Mouse (Mus musculus): ENCODE results near the gene Arpc1a. TPM values are rescaled to one million over a fixed set of nuclear protein-coding genes. Genes with fewer than 3 reads are reported as not detected.
"Not testable (repeated sequence)": the region's sequence is repeated elsewhere in the genome, so short reads cannot be mapped to it uniquely, and the experiment has no call there.

Arpc1a gene
- total RNA-seq, 1 experiment: 65.4 TPM

GRCm38 (mm10) chr5:145126580-145126979 is 43.0 kb downstream of the Arpc1a start:
- TF ChIP-seq MAFK (IDR thresholded peaks at IDR 0.05; ENCODE audit: insufficient read depth, low read depth, low read length): no peak
- TF ChIP-seq ZNF384 (IDR thresholded peaks at IDR 0.05; ENCODE audit: low read depth, low read length): no peak
- no peak for TF ChIP-seq CHD2 (IDR thresholded peaks at IDR 0.05; ENCODE audit: low read depth, low read length)
- no peak for TF ChIP-seq HCFC1 (IDR thresholded peaks at IDR 0.05; ENCODE audit: borderline replicate concordance, insufficient read depth, low read length)
- TF ChIP-seq ZC3H11A (IDR thresholded peaks at IDR 0.05; ENCODE audit: borderline replicate concordance, low read depth, low read length): no peak
- no peaks in the 10 kb centered on the region; a peak in 1 of 4 replicates for H3K4me1 ChIP-seq (ENCODE audit: control insufficient read depth in 2 of 2, insufficient read depth in 2 of 2, low read length in 2 of 2, poor library complexity in 1 of 2)
- in situ Hi-C loops (cut with MboI; ENCODE audit: low sequenced_read_pairs in 2 of 2, unreplicated experiment in 2 of 2): no loop called here
- H3K4me3 ChIP-seq (ENCODE audit: insufficient read depth in 1 of 2, low read depth in 1 of 2, low read length in 2 of 2, poor library complexity in 1 of 2, severe bottlenecking in 1 of 2): no peak overlapping the region
- no peaks in the 10 kb centered on the region for H3K9me3 ChIP-seq (ENCODE audit: control insufficient read depth, insufficient read depth, low read depth, low read length)
- no peak overlapping the region for H3K27ac ChIP-seq (ENCODE audit: insufficient read depth, low read depth, low read length, poor library complexity, severe bottlenecking)
- no peak for DNase-seq (ENCODE audit: low read depth, low spot score)
- no peak overlapping the region for H3K9ac ChIP-seq (ENCODE audit: insufficient read depth, low read depth, low read length, poor library complexity, severe bottlenecking)
- peaks cover 69% of the 10 kb centered on the region for H3K36me3 ChIP-seq (ENCODE audit: control insufficient read depth, insufficient read depth, low read length, poor library complexity, severe bottlenecking)

GRCm38 (mm10) chr5:145129124-145129523 is 45.5 kb downstream of the Arpc1a start:
- no peak for DNase-seq (ENCODE audit: low read depth, low spot score)
- H3K9ac ChIP-seq (ENCODE audit: insufficient read depth, low read depth, low read length, poor library complexity, severe bottlenecking): no peak overlapping the region
- H3K4me1 ChIP-seq (ENCODE audit: control insufficient read depth in 2 of 2, insufficient read depth in 2 of 2, low read length in 2 of 2, poor library complexity in 1 of 2): peaks cover 0 to 4% of the 10 kb centered on the region in 2 experiments; a peak in 1 of 4 replicates
- in situ Hi-C loops (cut with MboI; ENCODE audit: low sequenced_read_pairs in 2 of 2, unreplicated experiment in 2 of 2): no loop called here
- peaks cover 79% of the 10 kb centered on the region for H3K36me3 ChIP-seq (ENCODE audit: control insufficient read depth, insufficient read depth, low read length, poor library complexity, severe bottlenecking)
- no peaks in the 10 kb centered on the region for H3K9me3 ChIP-seq (ENCODE audit: control insufficient read depth, insufficient read depth, low read depth, low read length)
- no peak overlapping the region for H3K4me3 ChIP-seq (ENCODE audit: insufficient read depth in 1 of 2, low read depth in 1 of 2, low read length in 2 of 2, poor library complexity in 1 of 2, severe bottlenecking in 1 of 2)
- no peak overlapping the region for H3K27ac ChIP-seq (ENCODE audit: insufficient read depth, low read depth, low read length, poor library complexity, severe bottlenecking)
- TF ChIP-seq HCFC1 (IDR thresholded peaks at IDR 0.05; ENCODE audit: borderline replicate concordance, insufficient read depth, low read length) (no peak), ZC3H11A (IDR thresholded peaks at IDR 0.05; ENCODE audit: borderline replicate concordance, low read depth, low read length) (no peak), MAFK (IDR thresholded peaks at IDR 0.05; ENCODE audit: insufficient read depth, low read depth, low read length) (no peak)

- H3K9ac ChIP-seq (ENCODE audit: insufficient read depth, low read depth, low read length, poor library complexity, severe bottlenecking); in situ Hi-C loops (cut with MboI; ENCODE audit: low sequenced_read_pairs in 2 of 2, unreplicated experiment in 2 of 2); H3K4me1 ChIP-seq (ENCODE audit: control insufficient read depth in 2 of 2, insufficient read depth in 2 of 2, low read length in 2 of 2, poor library complexity in 1 of 2); H3K4me3 ChIP-seq (ENCODE audit: insufficient read depth in 1 of 2, low read depth in 1 of 2, low read length in 2 of 2, poor library complexity in 1 of 2, severe bottlenecking in 1 of 2); H3K27ac ChIP-seq (ENCODE audit: insufficient read depth, low read depth, low read length, poor library complexity, severe bottlenecking); DNase-seq (ENCODE audit: low read depth, low spot score); H3K9me3 ChIP-seq (ENCODE audit: control insufficient read depth, insufficient read depth, low read depth, low read length): not testable (repeated sequence)
- H3K36me3 ChIP-seq (ENCODE audit: control insufficient read depth, insufficient read depth, low read length, poor library complexity, severe bottlenecking): peaks cover 79% of the 10 kb centered on the region
Observed at GRCm38 (mm10) chr5:145129773-145130172, 46.1 kb downstream of the Arpc1a start.

- DNase-seq (ENCODE audit: low read depth, low spot score): no peak
- Histone ChIP-seq H3K9me3 (ENCODE audit: control insufficient read depth, insufficient read depth, low read depth, low read length) (no peaks in the 10 kb centered on the region), H3K27ac (ENCODE audit: insufficient read depth, low read depth, low read length, poor library complexity, severe bottlenecking) (no peak overlapping the region), H3K36me3 (ENCODE audit: control insufficient read depth, insufficient read depth, low read length, poor library complexity, severe bottlenecking) (peaks cover 77% of the 10 kb centered on the region), H3K4me3 (ENCODE audit: insufficient read depth in 1 of 2, low read depth in 1 of 2, low read length in 2 of 2, poor library complexity in 1 of 2, severe bottlenecking in 1 of 2) (no peak overlapping the region), H3K9ac (ENCODE audit: insufficient read depth, low read depth, low read length, poor library complexity, severe bottlenecking) (no peak overlapping the region), H3K4me1 (ENCODE audit: control insufficient read depth in 2 of 2, insufficient read depth in 2 of 2, low read length in 2 of 2, poor library complexity in 1 of 2) (peaks cover 0 to 4% of the 10 kb centered on the region in 2 experiments; a peak in 1 of 4 replicates)
- in situ Hi-C loops (cut with MboI; ENCODE audit: low sequenced_read_pairs in 2 of 2, unreplicated experiment in 2 of 2): no loop called here
- TF ChIP-seq ZNF384 (IDR thresholded peaks at IDR 0.05; ENCODE audit: low read depth, low read length) (no peak), HCFC1 (IDR thresholded peaks at IDR 0.05; ENCODE audit: borderline replicate concordance, insufficient read depth, low read length) (no peak), CHD2 (IDR thresholded peaks at IDR 0.05; ENCODE audit: low read depth, low read length) (no peak), MAFK (IDR thresholded peaks at IDR 0.05; ENCODE audit: insufficient read depth, low read depth, low read length) (no peak), ZC3H11A (IDR thresholded peaks at IDR 0.05; ENCODE audit: borderline replicate concordance, low read depth, low read length) (no peak)
Observed at GRCm38 (mm10) chr5:145130191-145130590, 46.6 kb downstream of the Arpc1a start.

GRCm38 (mm10) chr5:145130995-145131394 is 47.4 kb downstream of the Arpc1a start:
- TF ChIP-seq ZNF384 (IDR thresholded peaks at IDR 0.05; ENCODE audit: low read depth, low read length) (no peak), CHD2 (IDR thresholded peaks at IDR 0.05; ENCODE audit: low read depth, low read length) (no peak), MAFK (IDR thresholded peaks at IDR 0.05; ENCODE audit: insufficient read depth, low read depth, low read length) (no peak), HCFC1 (IDR thresholded peaks at IDR 0.05; ENCODE audit: borderline replicate concordance, insufficient read depth, low read length) (no peak), ZC3H11A (IDR thresholded peaks at IDR 0.05; ENCODE audit: borderline replicate concordance, low read depth, low read length) (no peak)
- no peaks in the 10 kb centered on the region for H3K9me3 ChIP-seq (ENCODE audit: control insufficient read depth, insufficient read depth, low read depth, low read length)
- peaks cover 76% of the 10 kb centered on the region for H3K36me3 ChIP-seq (ENCODE audit: control insufficient read depth, insufficient read depth, low read length, poor library complexity, severe bottlenecking)
- no peak overlapping the region for H3K27ac ChIP-seq (ENCODE audit: insufficient read depth, low read depth, low read length, poor library complexity, severe bottlenecking)
- H3K4me1 ChIP-seq (ENCODE audit: control insufficient read depth in 2 of 2, insufficient read depth in 2 of 2, low read length in 2 of 2, poor library complexity in 1 of 2): peaks cover 0 to 4% of the 10 kb centered on the region in 2 experiments; a peak in 1 of 4 replicates
- in situ Hi-C loops (cut with MboI; ENCODE audit: low sequenced_read_pairs in 2 of 2, unreplicated experiment in 2 of 2): no loop called here
- no peak for DNase-seq (ENCODE audit: low read depth, low spot score)
- no peak overlapping the region for H3K4me3 ChIP-seq (ENCODE audit: insufficient read depth in 1 of 2, low read depth in 1 of 2, low read length in 2 of 2, poor library complexity in 1 of 2, severe bottlenecking in 1 of 2)
- no peak overlapping the region for H3K9ac ChIP-seq (ENCODE audit: insufficient read depth, low read depth, low read length, poor library complexity, severe bottlenecking)

GRCm38 (mm10) chr5:145133275-145133674 is 49.6 kb downstream of the Arpc1a start:
- H3K4me3 ChIP-seq (ENCODE audit: insufficient read depth in 1 of 2, low read depth in 1 of 2, low read length in 2 of 2, poor library complexity in 1 of 2, severe bottlenecking in 1 of 2); DNase-seq (ENCODE audit: low read depth, low spot score); H3K9me3 ChIP-seq (ENCODE audit: control insufficient read depth, insufficient read depth, low read depth, low read length); H3K4me1 ChIP-seq (ENCODE audit: control insufficient read depth in 2 of 2, insufficient read depth in 2 of 2, low read length in 2 of 2, poor library complexity in 1 of 2); H3K9ac ChIP-seq (ENCODE audit: insufficient read depth, low read depth, low read length, poor library complexity, severe bottlenecking); in situ Hi-C loops (cut with MboI; ENCODE audit: low sequenced_read_pairs in 2 of 2, unreplicated experiment in 2 of 2); H3K27ac ChIP-seq (ENCODE audit: insufficient read depth, low read depth, low read length, poor library complexity, severe bottlenecking): not testable (repeated sequence)
- peaks cover 71% of the 10 kb centered on the region for H3K36me3 ChIP-seq (ENCODE audit: control insufficient read depth, insufficient read depth, low read length, poor library complexity, severe bottlenecking)
